Mouse (Mus musculus): Measurements from ENCODE around the gene Gan. TPM values are rescaled to one million over a fixed set of nuclear protein-coding genes. Genes with fewer than 3 reads are reported as not detected.
A peak's percentile ranks its signal among the peaks of the same experiment; 100 is the strongest.

Gene Gan
- total RNA-seq (2018; cell fraction: chromatin; rRNA removed): 10 to 100 TPM in 23 of 26 experiments, 1 to 10 TPM in 3; 5.6 to 54.9 (median 23.6) TPM
- 1 to 10 TPM; 1.5 to 9.5 (median 3.4) TPM for total RNA-seq (2018; cell fraction: cytosol; rRNA removed)
- total RNA-seq (2018; cell fraction: nucleus; rRNA removed): 10 to 100 TPM in 18 of 26 experiments, 1 to 10 TPM in 8; 4.2 to 37.4 (median 12.9) TPM
- polyA plus RNA-seq (2018): 3.9 to 4.5 TPM (median 4.4 TPM) in 3 replicates

GRCm38 (mm10) chr8:117158135-117158761 is at the start of gene Gan:
Gene Gan (plus strand): TSS chr8:117158135.
- peaks cover 79% of the 10 kb centered on the region for H3K79me2 ChIP-seq (ENCODE audit: inconsistent target)
- under 1% methylated on average over 45 of the region's 65 CpGs for WGBS (ENCODE audit: missing documents)
- no peaks in the 10 kb centered on the region for H3K36me3 ChIP-seq (ENCODE audit: inconsistent target)
- H3K4me3 ChIP-seq (ENCODE audit: inconsistent target): peak within 1 kb of the TSS; percentile 99
- H3K27ac ChIP-seq: peak within 1 kb of the TSS; percentile 82

GRCm38 (mm10) chr8:117109018-117109711 is 48.8 kb upstream of the Gan start:
- no peak overlapping the region for H3K27ac ChIP-seq
- no peak overlapping the region for H3K4me3 ChIP-seq (ENCODE audit: inconsistent target)
- no peaks in the 10 kb centered on the region for H3K36me3 ChIP-seq (ENCODE audit: inconsistent target)
- 95% methylated on average over 16 of the region's 19 CpGs for WGBS (ENCODE audit: missing documents)
- H3K79me2 ChIP-seq (ENCODE audit: inconsistent target): no peaks in the 10 kb centered on the region

GRCm38 (mm10) chr8:117109801-117110390 is 48.0 kb upstream of the Gan start:
- 62% methylated on average over 16 of the region's 16 CpGs for WGBS (ENCODE audit: missing documents)
- Histone ChIP-seq H3K36me3 (ENCODE audit: inconsistent target) (no peaks in the 10 kb centered on the region), H3K27ac (no peak overlapping the region), H3K4me3 (ENCODE audit: inconsistent target) (no peak overlapping the region), H3K79me2 (ENCODE audit: inconsistent target) (no peaks in the 10 kb centered on the region)

GRCm38 (mm10) chr8:117111641-117112040 is 46.3 kb upstream of the Gan start:
- Histone ChIP-seq H3K4me3 (ENCODE audit: inconsistent target) (no peak overlapping the region), H3K27ac (no peak overlapping the region), H3K79me2 (ENCODE audit: inconsistent target) (no peaks in the 10 kb centered on the region), H3K36me3 (ENCODE audit: inconsistent target) (no peaks in the 10 kb centered on the region)
- 82% methylated on average over 3 of the region's 3 CpGs for whole genome bisulfite sequencing (ENCODE audit: missing documents)

- Histone ChIP-seq H3K27ac (no peak overlapping the region), H3K79me2 (ENCODE audit: inconsistent target) (no peaks in the 10 kb centered on the region), H3K4me3 (ENCODE audit: inconsistent target) (no peak overlapping the region), H3K36me3 (ENCODE audit: inconsistent target) (no peaks in the 10 kb centered on the region)
- 61% methylated on average over 8 of the region's 8 CpGs for WGBS (ENCODE audit: missing documents)
These were observed 45.7 kb upstream of the Gan start for GRCm38 (mm10) chr8:117112261-117112660.

GRCm38 (mm10) chr8:117115094-117115493 is 42.8 kb upstream of the Gan start:
- no peak overlapping the region for H3K27ac ChIP-seq
- WGBS (ENCODE audit: missing documents): 60% methylated on average over 6 of the region's 6 CpGs
- no peak overlapping the region for H3K4me3 ChIP-seq (ENCODE audit: inconsistent target)

GRCm38 (mm10) chr8:117115676-117116446 is 42.1 kb upstream of the Gan start:
- 36% methylated on average over 13 of the region's 13 CpGs for WGBS (ENCODE audit: missing documents)
- Histone ChIP-seq H3K4me3 (ENCODE audit: inconsistent target) (no peak overlapping the region), H3K27ac (no peak overlapping the region), H3K36me3 (ENCODE audit: inconsistent target) (no peaks in the 10 kb centered on the region), H3K79me2 (ENCODE audit: inconsistent target) (no peaks in the 10 kb centered on the region)

More at GRCm38 (mm10) chr8:117115094-117115493, 42.8 kb upstream of the Gan start:
- Histone ChIP-seq H3K36me3 (ENCODE audit: inconsistent target) (no peaks in the 10 kb centered on the region), H3K79me2 (ENCODE audit: inconsistent target) (no peaks in the 10 kb centered on the region)

GRCm38 (mm10) chr8:117116534-117116933 is 41.4 kb upstream of the Gan start:
- H3K79me2 ChIP-seq (ENCODE audit: inconsistent target): no peaks in the 10 kb centered on the region
- no peak overlapping the region for H3K4me3 ChIP-seq (ENCODE audit: inconsistent target)
- no peak overlapping the region for H3K27ac ChIP-seq
- no peaks in the 10 kb centered on the region for H3K36me3 ChIP-seq (ENCODE audit: inconsistent target)
- WGBS (ENCODE audit: missing documents): 93% methylated on average over 7 of the region's 7 CpGs

GRCm38 (mm10) chr8:117118409-117118808 is 39.5 kb upstream of the Gan start:
- H3K27ac ChIP-seq: no peak overlapping the region
- no peaks in the 10 kb centered on the region for H3K79me2 ChIP-seq (ENCODE audit: inconsistent target)
- no peaks in the 10 kb centered on the region for H3K36me3 ChIP-seq (ENCODE audit: inconsistent target)
- H3K4me3 ChIP-seq (ENCODE audit: inconsistent target): no peak overlapping the region
- WGBS (ENCODE audit: missing documents): 97% methylated on average over 9 of the region's 9 CpGs

GRCm38 (mm10) chr8:117121277-117121676 is 36.7 kb upstream of the Gan start:
- Histone ChIP-seq H3K36me3 (ENCODE audit: inconsistent target) (no peaks in the 10 kb centered on the region), H3K4me3 (ENCODE audit: inconsistent target) (no peak overlapping the region), H3K27ac (peak overlapping the region; percentile 71), H3K79me2 (ENCODE audit: inconsistent target) (no peaks in the 10 kb centered on the region)
- 40% methylated on average over 8 of the region's 8 CpGs for WGBS (ENCODE audit: missing documents)

- H3K36me3 ChIP-seq (ENCODE audit: inconsistent target): no peaks in the 10 kb centered on the region
- 64% methylated on average over 13 of the region's 13 CpGs for WGBS (ENCODE audit: missing documents)
- H3K4me3 ChIP-seq (ENCODE audit: inconsistent target): no peak overlapping the region
- no peak overlapping the region for H3K27ac ChIP-seq
- no peaks in the 10 kb centered on the region for H3K79me2 ChIP-seq (ENCODE audit: inconsistent target)
These were observed 33.9 kb upstream of the Gan start for GRCm38 (mm10) chr8:117123850-117124633.

GRCm38 (mm10) chr8:117125854-117126253 is 32.1 kb upstream of the Gan start:
- Histone ChIP-seq H3K36me3 (ENCODE audit: inconsistent target) (no peaks in the 10 kb centered on the region), H3K79me2 (ENCODE audit: inconsistent target) (no peaks in the 10 kb centered on the region), H3K27ac (no peak overlapping the region), H3K4me3 (ENCODE audit: inconsistent target) (no peak overlapping the region)
- 84% methylated on average over 3 of the region's 3 CpGs for WGBS (ENCODE audit: missing documents)

- Histone ChIP-seq H3K4me3 (ENCODE audit: inconsistent target) (no peak overlapping the region), H3K36me3 (ENCODE audit: inconsistent target) (no peaks in the 10 kb centered on the region), H3K27ac (no peak overlapping the region), H3K79me2 (ENCODE audit: inconsistent target) (no peaks in the 10 kb centered on the region)
- 100% methylated on average over 2 of the region's 3 CpGs for WGBS (ENCODE audit: missing documents)
These were observed 31.5 kb upstream of the Gan start for GRCm38 (mm10) chr8:117126411-117126810.

- no peak overlapping the region for H3K4me3 ChIP-seq (ENCODE audit: inconsistent target)
- WGBS (ENCODE audit: missing documents): 49% methylated on average over 8 of the region's 8 CpGs
- H3K27ac ChIP-seq: no peak overlapping the region
- H3K79me2 ChIP-seq (ENCODE audit: inconsistent target): no peaks in the 10 kb centered on the region
- H3K36me3 ChIP-seq (ENCODE audit: inconsistent target): no peaks in the 10 kb centered on the region
These were observed 30.9 kb upstream of the Gan start for GRCm38 (mm10) chr8:117127063-117127462.
